Mouse (Mus musculus) skeletal muscle tissue, adult 2 months (tissue): Measurements from ENCODE around the gene Igfbp7.
A peak's percentile ranks its signal among the peaks of the same experiment; 100 is the strongest.
"Not testable (repeated sequence)": the region's sequence is repeated elsewhere in the genome, so short reads cannot be mapped to it uniquely, and the experiment has no call there.

Experiments
- DNase-seq: peaks from one replicate; pipeline ENCODE4 v3.0.0-alpha.2; 2012; ENCODE audit warnings: low read depth, low spot score

The Igfbp7 gene

DNA sequence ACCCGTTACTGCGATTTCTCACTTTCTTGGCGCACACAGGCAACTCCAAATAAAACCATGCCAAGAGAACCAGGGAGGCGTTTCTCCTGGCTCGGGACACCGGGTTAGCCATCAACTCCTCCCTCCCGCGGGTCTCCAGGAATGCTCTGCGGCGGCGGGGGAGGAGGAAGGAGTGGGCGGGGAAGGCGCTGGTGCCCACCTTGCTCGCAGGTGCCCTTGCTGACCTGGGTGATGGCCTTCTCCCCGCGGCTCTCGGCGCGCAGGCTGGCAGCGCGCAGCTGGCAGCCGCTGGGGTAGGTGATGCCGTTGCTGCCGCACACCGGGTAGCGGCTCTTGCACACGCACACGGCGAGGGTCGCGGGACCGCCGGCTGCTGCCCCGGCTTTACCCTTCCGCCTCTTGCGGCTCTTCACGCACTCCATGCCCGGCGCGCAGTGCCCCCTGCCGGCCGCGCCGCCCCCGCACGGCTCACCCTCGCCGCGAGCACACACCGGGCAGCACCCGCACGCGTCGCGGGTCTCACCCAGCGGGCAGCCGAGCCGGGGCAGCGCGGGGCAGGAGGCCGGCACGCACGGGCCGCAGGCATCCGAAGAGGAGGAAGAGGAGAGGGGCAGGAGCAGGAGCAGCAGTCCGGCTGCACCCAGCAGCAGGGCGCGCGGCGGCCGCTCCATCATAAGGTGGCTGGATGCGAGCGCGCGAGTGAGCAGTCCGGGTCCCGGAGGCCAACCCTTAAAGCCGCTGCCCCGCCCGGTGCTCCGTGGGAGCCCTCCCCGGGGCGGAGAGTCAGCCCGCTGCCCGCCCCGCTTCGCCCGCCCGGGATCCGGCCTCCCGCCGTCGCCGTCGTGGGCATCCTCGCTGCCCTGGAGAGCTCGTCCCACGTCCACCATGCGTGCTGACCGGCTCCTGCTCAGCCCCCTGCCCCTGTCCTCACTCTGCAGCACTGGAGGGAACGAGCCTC, at the start of gene Igfbp7:
Igfbp7 (minus strand) TSS at position 701 of the 958 bp plus-strand sequence.
- peak; percentile 40 for DNase-seq

DNA sequence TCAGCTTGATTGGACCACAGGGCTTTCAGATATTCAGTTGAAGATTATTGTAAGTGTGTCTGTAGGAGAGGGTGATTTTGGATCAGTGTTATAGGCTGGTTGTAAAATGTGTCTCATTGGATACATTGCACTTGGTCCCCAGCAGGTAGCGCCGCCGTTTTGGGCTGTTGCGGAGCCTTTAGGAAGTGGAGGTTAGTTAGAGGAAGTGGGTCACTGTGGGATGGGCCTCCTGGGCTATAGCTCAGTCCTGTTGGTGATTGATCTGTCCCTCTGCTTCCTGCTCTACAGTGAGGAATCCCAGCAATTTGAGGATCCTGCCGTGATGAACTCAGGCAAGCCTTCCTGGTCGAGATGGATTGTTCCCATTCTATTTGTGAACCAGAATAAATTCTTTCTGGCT, 44.3 kb upstream of the Igfbp7 start:
- no peak for DNase-seq

DNA sequence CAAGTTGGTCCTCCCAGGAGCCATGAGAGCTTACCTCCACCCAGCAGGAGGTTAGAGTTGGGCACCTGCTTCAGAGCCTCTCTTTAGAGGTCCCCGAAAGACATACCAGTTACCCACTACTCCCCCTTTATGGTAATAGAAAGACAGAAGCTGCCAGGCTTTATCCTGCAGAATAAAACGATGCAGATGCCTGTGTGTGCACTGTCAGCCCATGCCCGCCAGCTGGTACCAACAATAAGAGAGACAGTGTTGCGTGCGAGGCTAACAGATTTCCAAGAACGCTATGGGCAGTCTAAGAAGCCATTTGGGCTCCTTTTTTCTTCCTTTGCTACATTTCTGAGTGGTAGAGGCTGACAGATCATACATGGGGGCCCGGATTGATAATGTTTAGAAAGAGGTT, 41.7 kb upstream of the Igfbp7 start:
- DNase-seq: no peak

DNA sequence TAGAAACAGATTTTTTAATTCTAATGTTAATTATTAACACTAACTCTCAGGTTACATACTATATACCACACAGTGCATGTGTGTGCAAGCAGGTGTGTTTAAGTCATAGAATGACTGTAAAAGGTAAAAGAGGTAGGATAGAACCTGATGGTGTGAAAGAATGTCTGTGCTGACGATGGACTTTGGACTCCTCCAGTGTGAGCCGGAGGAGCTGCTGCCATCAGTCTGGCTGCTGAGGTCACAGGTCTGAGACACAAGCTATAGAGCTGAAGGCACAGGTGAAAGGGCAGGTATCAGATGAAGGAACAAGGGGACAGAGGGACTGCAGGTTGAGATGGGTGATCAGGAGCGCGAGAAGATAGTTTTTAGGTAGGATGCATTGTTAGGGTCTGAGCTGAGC, 37.6 kb upstream of the Igfbp7 start:
- no peak for DNase-seq

- no peak for DNase-seq
Observed at GRCm38 (mm10) chr5:77443889-77444573, 36.2 kb upstream of the Igfbp7 start.

GRCm38 (mm10) chr5:77442856-77443623, 35.2 kb upstream of the Igfbp7 start:
- no peak for DNase-seq

DNA sequence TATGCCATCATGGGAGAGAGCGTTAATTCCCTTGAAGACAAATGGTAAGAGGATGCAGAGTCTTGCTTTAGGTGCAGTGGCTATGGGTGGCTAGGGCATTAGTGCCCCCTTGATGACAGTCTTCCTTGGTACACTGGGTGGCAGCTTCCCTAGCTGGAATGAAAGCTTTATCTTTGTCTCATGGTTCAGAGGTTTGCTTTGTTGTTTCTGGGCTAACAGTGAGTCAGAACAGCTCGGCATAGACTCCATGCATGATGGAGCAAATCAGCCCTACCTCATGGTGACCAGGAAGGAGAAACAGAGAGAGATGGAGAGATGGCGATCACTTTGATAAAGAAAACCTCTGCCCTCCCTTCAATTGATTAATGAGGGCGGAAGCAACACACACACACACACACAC, 28.5 kb upstream of the Igfbp7 start:
- no peak for DNase-seq

DNA sequence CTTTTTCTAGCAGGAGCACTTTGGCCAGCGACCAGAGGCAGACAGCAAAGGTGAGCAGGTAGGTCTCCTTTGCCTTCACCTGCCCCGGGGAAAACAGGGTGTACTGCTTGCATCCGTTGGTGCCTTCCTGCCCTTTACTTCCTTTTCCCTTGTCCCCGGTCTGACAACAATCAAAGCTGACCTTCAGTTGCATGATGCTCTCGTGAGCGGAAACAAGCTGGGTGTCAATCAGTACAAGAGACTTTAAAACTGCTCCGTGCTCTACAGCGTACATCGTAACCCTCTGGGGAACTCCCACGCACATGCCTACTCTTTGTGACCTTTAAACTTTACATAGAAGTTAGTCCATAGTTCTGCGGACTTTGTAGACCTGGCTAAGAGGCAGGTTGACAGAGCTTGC, 26.2 kb upstream of the Igfbp7 start:
- DNase-seq: no peak

- no peak for DNase-seq
Observed at GRCm38 (mm10) chr5:77433561-77433960, 25.7 kb upstream of the Igfbp7 start.

DNA sequence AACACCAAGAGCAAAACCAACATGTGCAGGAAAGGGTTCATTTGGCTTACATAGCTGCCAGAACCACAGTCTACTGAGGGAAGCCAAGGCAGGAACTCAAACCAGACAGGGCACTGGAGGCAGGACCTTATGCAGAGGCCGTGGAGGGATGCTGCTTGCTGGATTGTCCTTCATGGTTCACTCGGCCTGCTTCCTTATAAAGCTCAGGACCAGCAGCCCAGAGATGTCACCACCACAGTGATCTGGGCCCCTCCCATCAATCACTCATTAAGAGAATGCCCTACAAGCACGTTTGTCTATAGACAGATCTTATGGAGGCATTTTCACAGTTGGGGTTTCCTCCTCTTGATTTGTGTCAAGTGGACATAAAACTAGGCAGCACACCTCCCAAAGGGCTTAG, 25.3 kb upstream of the Igfbp7 start:
- DNase-seq: no peak

- DNase-seq: no peak
Observed at GRCm38 (mm10) chr5:77432446-77432845, 24.6 kb upstream of the Igfbp7 start.

DNA sequence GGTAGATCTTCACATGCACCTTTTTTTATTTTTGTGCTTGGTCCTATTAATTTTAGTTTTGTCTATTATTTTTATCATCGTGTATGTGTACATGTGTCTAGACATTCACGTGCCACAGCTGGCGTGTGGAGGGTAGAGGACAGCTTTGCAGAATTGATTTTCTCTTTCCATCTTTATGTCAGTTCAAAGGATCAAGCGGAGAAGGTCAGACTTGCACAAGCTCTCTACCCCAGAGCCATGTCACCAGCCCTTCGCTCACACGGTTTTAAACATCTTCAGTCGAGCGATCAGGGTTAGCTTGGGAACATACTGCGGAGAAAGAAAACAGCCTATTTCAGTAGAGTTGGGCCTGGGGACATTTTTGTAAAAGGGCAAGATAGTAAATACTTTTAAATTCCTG, 23.2 kb upstream of the Igfbp7 start:
- no peak for DNase-seq

- DNase-seq: no peak
Observed at GRCm38 (mm10) chr5:77430471-77430870, 22.6 kb upstream of the Igfbp7 start.

DNA sequence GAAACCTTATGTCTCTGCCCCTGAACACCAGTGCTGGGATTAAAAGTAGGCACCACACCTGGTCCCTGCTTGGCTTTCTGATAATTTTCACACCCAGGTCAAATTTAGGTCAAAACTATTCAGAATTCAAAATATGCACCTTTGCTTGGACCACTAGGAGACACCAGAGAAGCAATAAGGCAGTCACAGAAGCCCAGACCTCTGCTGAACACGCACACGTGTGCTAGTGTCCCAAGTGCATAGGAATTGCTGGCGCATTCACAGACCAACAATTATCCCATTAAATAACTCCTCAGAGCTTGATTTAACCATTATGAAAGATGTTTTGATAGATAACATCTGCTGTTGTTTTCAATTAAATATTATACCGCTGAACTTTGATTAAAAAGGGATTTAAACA, 22.2 kb upstream of the Igfbp7 start:
- no peak for DNase-seq

DNA sequence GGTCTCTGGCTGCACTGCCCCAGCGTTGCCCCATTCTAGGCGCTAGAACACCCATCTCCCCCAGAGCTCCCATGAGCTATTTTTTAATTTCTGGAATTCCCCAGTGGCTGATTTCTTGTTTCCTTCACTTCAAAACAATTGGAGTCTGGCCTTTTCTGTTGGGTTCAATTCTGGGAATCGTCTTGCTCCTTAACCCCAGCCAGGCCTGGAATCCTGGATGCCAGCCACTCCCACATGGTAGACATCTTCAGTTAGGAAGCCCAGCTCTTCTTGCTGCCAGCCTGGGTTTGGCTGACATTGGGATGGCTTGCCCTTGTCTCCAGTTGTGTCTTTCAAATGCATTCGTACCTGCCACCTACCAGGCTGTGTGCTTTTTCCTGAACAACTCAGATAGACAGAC, 20.7 kb upstream of the Igfbp7 start:
- DNase-seq: no peak

DNA sequence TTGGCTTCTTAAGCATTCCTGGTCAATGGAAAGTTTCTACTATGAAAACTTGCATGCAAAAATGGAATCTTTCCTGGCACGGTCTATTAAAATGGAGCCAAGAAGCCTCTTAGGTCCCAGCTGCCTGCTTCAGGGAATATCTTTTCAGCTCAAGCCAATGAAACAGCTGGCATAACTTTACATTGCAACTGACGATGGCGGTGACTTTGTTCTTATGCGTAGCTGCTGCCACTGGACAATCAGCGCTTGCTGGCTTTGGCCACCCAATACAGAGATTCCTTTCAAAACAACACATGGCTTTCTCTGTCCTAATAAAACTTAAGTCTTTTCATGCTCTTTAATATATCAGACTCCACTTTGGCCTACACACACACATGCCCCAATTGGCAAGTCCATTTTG, 20.1 kb upstream of the Igfbp7 start:
- DNase-seq: no peak

- no peak for DNase-seq
Observed at GRCm38 (mm10) chr5:77425721-77426500, 18.1 kb upstream of the Igfbp7 start.

DNA sequence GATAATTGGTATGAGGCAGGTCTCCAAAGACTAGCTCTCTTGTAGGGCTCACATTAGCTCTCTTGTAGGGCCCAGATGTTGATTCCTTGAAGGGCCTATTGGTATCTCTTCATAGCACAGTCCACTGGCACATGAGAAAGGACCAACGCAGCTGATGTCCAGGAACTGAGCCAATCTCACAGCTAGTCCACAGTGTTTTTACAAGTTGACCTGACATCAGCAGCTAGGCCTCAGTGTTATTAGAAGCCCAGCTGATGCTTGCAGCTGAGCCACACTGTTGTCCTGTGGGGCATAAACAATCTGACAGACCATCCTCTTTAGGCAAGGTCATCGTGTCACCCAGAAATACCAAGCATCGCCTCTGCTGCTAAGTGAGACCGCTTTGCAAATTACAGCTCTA, 11.7 kb upstream of the Igfbp7 start:
- DNase-seq: not testable (repeated sequence)

GRCm38 (mm10) chr5:77416058-77416457, 8.2 kb upstream of the Igfbp7 start:
- DNase-seq: no peak

GRCm38 (mm10) chr5:77408530-77408929, 689 bp upstream of the Igfbp7 start:
- DNase-seq: no peak

- DNase-seq: peak; percentile 60
Observed at GRCm38 (mm10) chr5:77406371-77406871, 1.4 kb downstream of the Igfbp7 start.
